Mouse (Mus musculus): Measurements from ENCODE around the gene Gyg. TPM values are rescaled to one million over a fixed set of nuclear protein-coding genes. Genes with fewer than 3 reads are reported as not detected.
"Not testable (repeated sequence)": the region's sequence is repeated elsewhere in the genome, so short reads cannot be mapped to it uniquely, and the experiment has no call there.

Gyg gene
- polyA plus RNA-seq, 1 experiment from 2014 or later: 28.7 TPM

- no peaks in the 10 kb centered on the region for H3K4me1 ChIP-seq (replicated peaks)
- H3K27ac ChIP-seq: no peak overlapping the region
- 75% methylated on average over 2 of the region's 2 CpGs for WGBS
- no peaks in the 10 kb centered on the region; the same call in 1 of the 2 replicates for H3K36me3 ChIP-seq
- H3K9me3 ChIP-seq: no peaks in the 10 kb centered on the region
- H3K4me3 ChIP-seq: no peak overlapping the region
- no peaks in the 10 kb centered on the region for H3K27me3 ChIP-seq (ENCODE audit: insufficient read depth, poor library complexity, severe bottlenecking)
- DNase-seq (ENCODE audit: low spot score): no peak
These were observed 28.0 kb downstream of the Gyg start for GRCm38 (mm10) chr3:20127047-20127595.

- 91% methylated on average over 5 of the region's 5 CpGs for WGBS
- H3K4me1 ChIP-seq (replicated peaks): no peaks in the 10 kb centered on the region
These were observed 29.5 kb downstream of the Gyg start for GRCm38 (mm10) chr3:20125604-20126003.

GRCm38 (mm10) chr3:20121582-20121981 lies 33.5 kb downstream of the Gyg start:
- not testable (repeated sequence) for H3K27me3 ChIP-seq (ENCODE audit: insufficient read depth, poor library complexity, severe bottlenecking); H3K4me1 ChIP-seq (replicated peaks); H3K4me3 ChIP-seq; DNase-seq (ENCODE audit: low spot score); H3K9me3 ChIP-seq; H3K27ac ChIP-seq
- 93% methylated on average over 5 of the region's 5 CpGs for WGBS
- H3K36me3 ChIP-seq: peaks cover 23% of the 10 kb centered on the region

More at GRCm38 (mm10) chr3:20125604-20126003, 29.5 kb downstream of the Gyg start:
- Histone ChIP-seq H3K27me3 (ENCODE audit: insufficient read depth, poor library complexity, severe bottlenecking) (no peaks in the 10 kb centered on the region), H3K36me3 (no peaks in the 10 kb centered on the region; the same call in 1 of the 2 replicates), H3K9me3 (no peaks in the 10 kb centered on the region), H3K4me3 (no peak overlapping the region), H3K27ac (no peak overlapping the region)
- DNase-seq (ENCODE audit: low spot score): no peak

GRCm38 (mm10) chr3:20119686-20120244 lies 35.4 kb downstream of the Gyg start:
- DNase-seq (ENCODE audit: low spot score): no peak
- H3K4me3 ChIP-seq: no peak overlapping the region

GRCm38 (mm10) chr3:20119044-20119591 lies 36.0 kb downstream of the Gyg start:
- Histone ChIP-seq H3K36me3 (peaks cover 25% of the 10 kb centered on the region), H3K27me3 (ENCODE audit: insufficient read depth, poor library complexity, severe bottlenecking) (no peaks in the 10 kb centered on the region), H3K4me3 (no peak overlapping the region), H3K27ac (no peak overlapping the region), H3K4me1 (replicated peaks) (no peaks in the 10 kb centered on the region), H3K9me3 (no peaks in the 10 kb centered on the region)
- 90% methylated on average over 19 of the region's 19 CpGs for WGBS
- DNase-seq (ENCODE audit: low spot score): no peak

More at GRCm38 (mm10) chr3:20119686-20120244, 35.4 kb downstream of the Gyg start:
- WGBS: 68% methylated on average over 4 of the region's 4 CpGs
- Histone ChIP-seq H3K36me3 (peaks cover 25% of the 10 kb centered on the region), H3K27me3 (ENCODE audit: insufficient read depth, poor library complexity, severe bottlenecking) (no peaks in the 10 kb centered on the region), H3K27ac (no peak overlapping the region), H3K9me3 (no peaks in the 10 kb centered on the region), H3K4me1 (replicated peaks) (no peaks in the 10 kb centered on the region)

- H3K27ac ChIP-seq: no peak overlapping the region
- H3K27me3 ChIP-seq (ENCODE audit: insufficient read depth, poor library complexity, severe bottlenecking): no peaks in the 10 kb centered on the region
- H3K4me3 ChIP-seq: no peak overlapping the region
- H3K36me3 ChIP-seq: peaks cover 49% of the 10 kb centered on the region
- no peaks in the 10 kb centered on the region for H3K4me1 ChIP-seq (replicated peaks)
- 97% methylated on average over 2 of the region's 2 CpGs for WGBS
- DNase-seq (ENCODE audit: low spot score): no peak
- H3K9me3 ChIP-seq: no peaks in the 10 kb centered on the region
These were observed 43.2 kb downstream of the Gyg start for GRCm38 (mm10) chr3:20111913-20112312.

GRCm38 (mm10) chr3:20108881-20109280 lies 46.2 kb downstream of the Gyg start:
- 91% methylated on average over 5 of the region's 5 CpGs for WGBS
- no peak for DNase-seq (ENCODE audit: low spot score)
- H3K4me1 ChIP-seq (replicated peaks): no peaks in the 10 kb centered on the region
- peaks cover 43% of the 10 kb centered on the region for H3K36me3 ChIP-seq
- H3K9me3 ChIP-seq: no peaks in the 10 kb centered on the region
- H3K4me3 ChIP-seq: no peak overlapping the region
- no peaks in the 10 kb centered on the region for H3K27me3 ChIP-seq (ENCODE audit: insufficient read depth, poor library complexity, severe bottlenecking)
- no peak overlapping the region for H3K27ac ChIP-seq

GRCm38 (mm10) chr3:20104776-20105175 lies 50.3 kb downstream of the Gyg start:
- H3K27me3 ChIP-seq (ENCODE audit: insufficient read depth, poor library complexity, severe bottlenecking): no peaks in the 10 kb centered on the region
- H3K4me3 ChIP-seq: no peak overlapping the region
- H3K4me1 ChIP-seq (replicated peaks): no peaks in the 10 kb centered on the region
- no peak for DNase-seq (ENCODE audit: low spot score)
- H3K27ac ChIP-seq: no peak overlapping the region
- WGBS: 90% methylated on average over 2 of the region's 2 CpGs
- no peaks in the 10 kb centered on the region for H3K9me3 ChIP-seq
- H3K36me3 ChIP-seq: peaks cover 30% of the 10 kb centered on the region

GRCm38 (mm10) chr3:20104318-20104717 lies 50.8 kb downstream of the Gyg start:
- DNase-seq (ENCODE audit: low spot score): no peak
- H3K27me3 ChIP-seq (ENCODE audit: insufficient read depth, poor library complexity, severe bottlenecking): no peaks in the 10 kb centered on the region
- no peaks in the 10 kb centered on the region for H3K4me1 ChIP-seq (replicated peaks)
- no peak overlapping the region for H3K27ac ChIP-seq
- 94% methylated on average over 8 of the region's 8 CpGs for WGBS
- H3K4me3 ChIP-seq: no peak overlapping the region
- no peaks in the 10 kb centered on the region for H3K9me3 ChIP-seq
- H3K36me3 ChIP-seq: peaks cover 26% of the 10 kb centered on the region

GRCm38 (mm10) chr3:20103830-20104229 lies 51.3 kb downstream of the Gyg start:
- Histone ChIP-seq H3K36me3 (peaks cover 22% of the 10 kb centered on the region), H3K4me1 (replicated peaks) (no peaks in the 10 kb centered on the region), H3K4me3 (no peak overlapping the region), H3K27me3 (ENCODE audit: insufficient read depth, poor library complexity, severe bottlenecking) (no peaks in the 10 kb centered on the region), H3K27ac (no peak overlapping the region), H3K9me3 (no peaks in the 10 kb centered on the region)
- no peak for DNase-seq (ENCODE audit: low spot score)
- 86% methylated on average over 3 of the region's 3 CpGs for WGBS

- DNase-seq (ENCODE audit: low spot score): no peak
- peaks cover 43% of the 10 kb centered on the region for H3K36me3 ChIP-seq
- no peak overlapping the region for H3K27ac ChIP-seq
- H3K27me3 ChIP-seq (ENCODE audit: insufficient read depth, poor library complexity, severe bottlenecking): no peaks in the 10 kb centered on the region
- no peaks in the 10 kb centered on the region for H3K9me3 ChIP-seq
- H3K4me3 ChIP-seq: no peak overlapping the region
- WGBS: 76% methylated on average over 3 of the region's 3 CpGs
- H3K4me1 ChIP-seq (replicated peaks): no peaks in the 10 kb centered on the region
These were observed 73.0 kb downstream of the Gyg start for GRCm38 (mm10) chr3:20082161-20082560.

- no peak for DNase-seq (ENCODE audit: low spot score)
- H3K9me3 ChIP-seq: no peaks in the 10 kb centered on the region
- WGBS: 90% methylated on average over 11 of the region's 11 CpGs
- no peaks in the 10 kb centered on the region for H3K4me1 ChIP-seq (replicated peaks)
- H3K27ac ChIP-seq: no peak overlapping the region
- peaks cover 45% of the 10 kb centered on the region for H3K36me3 ChIP-seq
- no peaks in the 10 kb centered on the region for H3K27me3 ChIP-seq (ENCODE audit: insufficient read depth, poor library complexity, severe bottlenecking)
- H3K4me3 ChIP-seq: no peak overlapping the region
These were observed 78.7 kb downstream of the Gyg start for GRCm38 (mm10) chr3:20076145-20077053.

Measured in hindbrain, embryonic 10.5 days (tissue).